Comparison of ENCODE assay signal across 8 mouse cellular contexts in genomic region chr4:54947056-54947990, GRCm38 (mm10). TPM values are rescaled to one million over a fixed set of nuclear protein-coding genes. Genes with fewer than 3 reads are reported as not detected.
DNase-seq lines count a peak whose midpoint lies in the region; ATAC-seq and TF ChIP-seq lines count a peak whose summit lies in the region.

No protein-coding gene starts in this region.

- H3K4me2 ChIP-seq in forebrain, embryonic 11.5 days (ENCODE audit: low read depth, low read length, severe bottlenecking): peak overlapping the region; percentile 59
- H3K4me2 ChIP-seq in hindbrain, embryonic 16.5 days (ENCODE audit: low read length): peak overlapping the region; percentile 69
- peak overlapping the region; percentile 85 for H3K4me2 ChIP-seq in neural tube, embryonic 15.5 days

- peak overlapping the region; percentile 79 for H3K4me3 ChIP-seq in forebrain, embryonic 11.5 days (ENCODE audit: low read depth, low read length)
- H3K4me3 ChIP-seq in hindbrain, embryonic 16.5 days (ENCODE audit: low read length): peak overlapping the region; percentile 79
- peak overlapping the region; percentile 59 for H3K4me3 ChIP-seq in liver, adult 2 months (ENCODE audit: insufficient read depth, low read depth, low read length)
- peak overlapping the region; percentile 80 for H3K4me3 ChIP-seq in neural tube, embryonic 15.5 days (replicated peaks)

- H3K27ac ChIP-seq in forebrain, embryonic 11.5 days (ENCODE audit: low read depth, low read length): peak overlapping the region; percentile 95
- peak overlapping the region; percentile 99 for H3K27ac ChIP-seq in hindbrain, embryonic 16.5 days (ENCODE audit: low read depth, low read length)
- H3K27ac ChIP-seq in liver, adult 2 months (replicated peaks; ENCODE audit: insufficient read depth, low read depth, low read length): no peak overlapping the region
- peak overlapping the region; percentile 97 for H3K27ac ChIP-seq in neural tube, embryonic 15.5 days (replicated peaks)

- no peaks in the 10 kb centered on the region for H3K9me3 ChIP-seq in forebrain, embryonic 11.5 days (ENCODE audit: control insufficient read depth, low read length)
- no peaks in the 10 kb centered on the region for H3K9me3 ChIP-seq in hindbrain, embryonic 16.5 days (ENCODE audit: control insufficient read depth, low read length)
- no peaks in the 10 kb centered on the region for H3K9me3 ChIP-seq in neural tube, embryonic 15.5 days (replicated peaks)

- under 1% methylated on average over 29 of the region's 35 CpGs for WGBS in forebrain, embryonic 11.5 days
- under 1% methylated on average over 35 of the region's 35 CpGs for WGBS in hindbrain, embryonic 16.5 days
- WGBS in liver, adult 2 months: 1% methylated on average over 33 of the region's 35 CpGs
- under 1% methylated on average over 31 of the region's 35 CpGs for WGBS in neural tube, embryonic 15.5 days

- TF ChIP-seq POLR2A in liver, adult 2 months (IDR thresholded peaks at IDR 0.05; ENCODE audit: extremely low read depth, insufficient read depth, low read length): no peak

- intact Hi-C loops in left cerebral cortex, postnatal 10 days (cut with DNase I): loop anchor here (5.0 to 10.0 kb wide), 8 partner anchors 60 to 1065 kb away; no protein-coding TSS in a partner anchor

- TF ChIP-seq CTCF in liver, adult 2 months (IDR thresholded peaks at IDR 0.05; ENCODE audit: low read depth, low read length): peak; percentile 27; the same call in 1 of the 2 replicates

- H3K79me2 ChIP-seq in liver, adult 2 months (ENCODE audit: control insufficient read depth, insufficient read depth, low read length): no peaks in the 10 kb centered on the region

- ATAC-seq in forebrain, embryonic 11.5 days (replicated peaks; ENCODE audit: low FRiP score): peak; percentile 49
- ATAC-seq in hindbrain, embryonic 16.5 days: peak; percentile 48
- peak; percentile 58 for ATAC-seq in neural tube, embryonic 15.5 days (ENCODE audit: low FRiP score)
- no peak for ATAC-seq in erythroblast, adult 5-6 weeks (replicated peaks; ENCODE audit: low FRiP score, poor library complexity, severe bottlenecking)

- H3K36me3 ChIP-seq in forebrain, embryonic 11.5 days (ENCODE audit: control insufficient read depth, insufficient read depth, low read length): no peaks in the 10 kb centered on the region
- no peaks in the 10 kb centered on the region for H3K36me3 ChIP-seq in hindbrain, embryonic 16.5 days (ENCODE audit: control insufficient read depth, insufficient read depth, low read length)
- no peaks in the 10 kb centered on the region for H3K36me3 ChIP-seq in liver, adult 2 months (ENCODE audit: control insufficient read depth, insufficient read depth, low read length)
- no peaks in the 10 kb centered on the region for H3K36me3 ChIP-seq in neural tube, embryonic 15.5 days

- H3K4me1 ChIP-seq in forebrain, embryonic 11.5 days (replicated peaks; ENCODE audit: control insufficient read depth, insufficient read depth, low read length): no peaks in the 10 kb centered on the region; the same call in 1 of the 2 replicates
- peaks cover 10% of the 10 kb centered on the region for H3K4me1 ChIP-seq in hindbrain, embryonic 16.5 days (ENCODE audit: control insufficient read depth, insufficient read depth, low read depth, low read length)
- no peaks in the 10 kb centered on the region; the same call in 1 of the 2 replicates for H3K4me1 ChIP-seq in liver, adult 2 months (ENCODE audit: control insufficient read depth, insufficient read depth, low read length)
- peaks cover 32% of the 10 kb centered on the region for H3K4me1 ChIP-seq in neural tube, embryonic 15.5 days

- DNase-seq in left cerebral cortex, postnatal 10 days (ENCODE audit: extremely low spot score in 1 of 2, low spot score in 2 of 2): peak; percentile 30 to 52
- DNase-seq in left cerebral cortex, adult 8-10 months (ENCODE audit: low spot score in 2 of 2): no peak
- DNase-seq in adrenal gland, postnatal 25 days: peak; percentile 48
- DNase-seq in forebrain, embryonic 11.5 days (ENCODE audit: low spot score): peak; percentile 87
- DNase-seq in liver, adult 2 months (ENCODE audit: extremely low read depth, low read depth, low spot score): no peak

- peak overlapping the region; percentile 99 for H3K9ac ChIP-seq in forebrain, embryonic 11.5 days (ENCODE audit: low read length)
- H3K9ac ChIP-seq in hindbrain, embryonic 16.5 days (ENCODE audit: low read depth, low read length): peak overlapping the region; percentile 92
- peak overlapping the region; percentile 21 for H3K9ac ChIP-seq in liver, adult 2 months (ENCODE audit: low read depth, low read length)
- H3K9ac ChIP-seq in neural tube, embryonic 15.5 days (replicated peaks): peak overlapping the region; percentile 87

- no peaks in the 10 kb centered on the region for H3K27me3 ChIP-seq in forebrain, embryonic 11.5 days (ENCODE audit: control insufficient read depth, insufficient read depth, low read length)
- no peaks in the 10 kb centered on the region for H3K27me3 ChIP-seq in hindbrain, embryonic 16.5 days (replicated peaks; ENCODE audit: control insufficient read depth, insufficient read depth, low read length)
- H3K27me3 ChIP-seq in liver, adult 2 months (ENCODE audit: control insufficient read depth, insufficient read depth, low read length): peaks cover 6% of the 10 kb centered on the region; the same call in 1 of the 2 replicates
- no peaks in the 10 kb centered on the region for H3K27me3 ChIP-seq in neural tube, embryonic 15.5 days (replicated peaks)

RNA-seq across cellular contexts. Expression of gene Zfp462, which starts 2.5 kb away (rescaled TPM):
- 10 to 100 TPM; 66.6 to 72.6 TPM for total RNA-seq in left cerebral cortex, postnatal 10 days (2021)
- 10 to 100 TPM; 48.8 to 65.3 (median 59.6) TPM for total RNA-seq in left cerebral cortex, adult 8-10 months (2022)
- total RNA-seq in adrenal gland, postnatal 25 days (2021): 45.3 and 51.6 TPM in 2 replicates
- 17.0 and 19.2 TPM in 2 replicates for polyA plus RNA-seq in forebrain, embryonic 11.5 days (2014; fragmentation: Nextera tagmentation; extraction: Ambion mirVana)
- polyA plus RNA-seq in hindbrain, embryonic 16.5 days (2015; fragmentation: Nextera tagmentation; extraction: Ambion mirVana): 9.0 TPM in 2 replicates
- 0.18 and 0.27 TPM in 2 replicates for total RNA-seq in liver, adult 2 months (2014; rRNA removed)
- 0.22 and 0.41 TPM in 2 replicates for polyA plus RNA-seq in liver, adult 2 months (2012; rRNA removed)
- 8.2 and 9.2 TPM in 2 replicates for polyA plus RNA-seq in neural tube, embryonic 15.5 days (2015; fragmentation: Nextera tagmentation; extraction: Ambion mirVana)
- total RNA-seq in erythroblast, adult 5-6 weeks (2015; ENCODE audit: low replicate concordance): 0.84 and 0.96 TPM in 2 replicates
- total RNA-seq in erythroblast, adult 5-6 weeks (2017; ENCODE audit: low replicate concordance): not detected in 2 replicates

Comparison
In these comparisons a context has a peak if more than half of its experiments do, and no peak if none do; other contexts are left out.
1. DNase-seq: peak in left cerebral cortex, postnatal 10 days (2 of 2), adrenal gland, postnatal 25 days (single experiment) and forebrain, embryonic 11.5 days (single experiment); none in left cerebral cortex, adult 8-10 months (0 of 2) and liver, adult 2 months (single experiment).
2. H3K9ac ChIP-seq: peak in every context shown above with its lines; median percentile 99 in forebrain, embryonic 11.5 days; 92 in hindbrain, embryonic 16.5 days; 87 in neural tube, embryonic 15.5 days; 21 in liver, adult 2 months.
3. RNA of gene Zfp462, which starts 2.5 kb away (total RNA-seq): 66.6 to 72.6 TPM in left cerebral cortex, postnatal 10 days, 48.8 to 65.3 TPM in left cerebral cortex, adult 8-10 months and 45.3 to 51.6 TPM in adrenal gland, postnatal 25 days; 0.84 to 0.96 TPM in erythroblast, adult 5-6 weeks and 0.18 to 0.27 TPM in liver, adult 2 months; every median in the first group is over 10 times any median in the second.
4. Peak in every context shown above with its lines, with median percentiles within 50 percentile points of each other: H3K4me2 ChIP-seq and H3K4me3 ChIP-seq.